Mouse (Mus musculus) neutrophil, adult 5-6 weeks (primary cell): ENCODE data around the gene Cnp. TPM values are rescaled to one million over a fixed set of nuclear protein-coding genes. Genes with fewer than 3 reads are reported as not detected.

Experiments used
- ATAC-seq: fragments of 151-379, 151-347 bp; 2 replicates; pipeline ENCODE4 v1.8.0; 2017; ENCODE audit warnings: mild to moderate bottlenecking, moderate TSS enrichment; ENCODE audit not compliant: insufficient number of reproducible peaks, poor library complexity, low FRiP score, severe bottlenecking; ENCODE audit errors: extremely low read depth
- total RNA-seq: library from RNA; stranded (forward); fragments of 200-1000 nt; gene quantifications from 2 replicates; pipeline ENCODE4 v1.2.3, GENCODE M21; 2017

Gene Cnp
- total RNA-seq, 1 experiment from 2014 or later = 87.3 TPM

GRCm38 (mm10) chr11:100549466-100549865 is 25.2 kb upstream of the Cnp start:
- ATAC-seq = no peak

GRCm38 (mm10) chr11:100550101-100550500 is 24.6 kb upstream of the Cnp start:
- no peak for ATAC-seq

- ATAC-seq = no peak
Measured at GRCm38 (mm10) chr11:100552842-100553241, 21.9 kb upstream of the Cnp start.

- ATAC-seq = peak; percentile 94
Measured at GRCm38 (mm10) chr11:100555583-100555982, 19.1 kb upstream of the Cnp start.

- no peak for ATAC-seq
Measured at GRCm38 (mm10) chr11:100557563-100557962, 17.1 kb upstream of the Cnp start.

GRCm38 (mm10) chr11:100559476-100559875 is 15.2 kb upstream of the Cnp start:
- ATAC-seq = no peak

GRCm38 (mm10) chr11:100561748-100562147 is 13.0 kb upstream of the Cnp start:
- no peak for ATAC-seq

- no peak for ATAC-seq
Measured at GRCm38 (mm10) chr11:100564297-100564696, 10.4 kb upstream of the Cnp start.

- ATAC-seq = no peak
Measured at GRCm38 (mm10) chr11:100564703-100565102, 10.0 kb upstream of the Cnp start.

- no peak for ATAC-seq
Measured at GRCm38 (mm10) chr11:100567229-100567628, 7.5 kb upstream of the Cnp start.

GRCm38 (mm10) chr11:100567815-100568245 is 6.9 kb upstream of the Cnp start:
- no peak for ATAC-seq

GRCm38 (mm10) chr11:100568692-100569091 is 6.0 kb upstream of the Cnp start:
- no peak for ATAC-seq

- no peak for ATAC-seq
Measured at GRCm38 (mm10) chr11:100569789-100570188, 4.9 kb upstream of the Cnp start.

GRCm38 (mm10) chr11:100570430-100571201 is 4.1 kb upstream of the Cnp start:
- ATAC-seq = peak; percentile 36; the same call in 1 of the 2 replicates

GRCm38 (mm10) chr11:100571202-100571567 is 3.5 kb upstream of the Cnp start:
- peak; percentile 10; the same call in 1 of the 2 replicates for ATAC-seq

- ATAC-seq = no peak
Measured at GRCm38 (mm10) chr11:100574188-100574587, 516 bp upstream of the Cnp start.

GRCm38 (mm10) chr11:100575484-100575855 is 766 bp downstream of the Cnp start:
- no peak for ATAC-seq

- ATAC-seq = no peak
Measured at GRCm38 (mm10) chr11:100576256-100576655, 1.6 kb downstream of the Cnp start.

- peak; percentile 51; the same call in 1 of the 2 replicates for ATAC-seq
Measured at GRCm38 (mm10) chr11:100577852-100578599, 3.3 kb downstream of the Cnp start.

GRCm38 (mm10) chr11:100579116-100579799 is 4.6 kb downstream of the Cnp start:
- no peak for ATAC-seq
